Comparison of ENCODE assay signal across 9 mouse cellular contexts in genomic region chr11:45736561-45736960, GRCm38 (mm10).
DNase-seq lines count a peak whose midpoint lies in the region; ATAC-seq and TF ChIP-seq lines count a peak whose summit lies in the region.
"Had no signal": no experiment of that assay in that cellular context is flagged by ENCODE, and none has a peak within 500 bp of the region (broad histone marks: within the 10 kb centered on the region; RNA-seq: fewer than 3 reads in every experiment).

No protein-coding gene starts in this region.

- peak; percentile 68 for DNase-seq in hindbrain, postnatal 0 days (ENCODE audit: low spot score)
- no peak for DNase-seq in hindbrain, embryonic 14.5 days (ENCODE audit: low spot score)
- peak; percentile 10 for DNase-seq in right cerebral cortex, postnatal 14 days
- DNase-seq in right cerebral cortex, postnatal 36 days (ENCODE audit: low spot score in 2 of 2): no peak
- DNase-seq in gastrocnemius, postnatal 10 days: peak; percentile 23
- peak; percentile 74 for DNase-seq in testis, postnatal 10 days (ENCODE audit: low spot score)
- DNase-seq in adrenal gland, adult 2 months: no peak
- no peak for DNase-seq in midbrain, embryonic 11.5 days (ENCODE audit: low spot score, missing footprints)
- DNase-seq: lung, adult 18-20 months had no signal

- no peak overlapping the region for H3K4me3 ChIP-seq in hindbrain, postnatal 0 days (ENCODE audit: low read length)
- no peak overlapping the region for H3K4me3 ChIP-seq in hindbrain, embryonic 14.5 days (replicated peaks; ENCODE audit: low read length)
- no peak overlapping the region for H3K4me3 ChIP-seq in midbrain, embryonic 11.5 days (ENCODE audit: low read depth, low read length)

- no peak overlapping the region for H3K9ac ChIP-seq in hindbrain, postnatal 0 days (replicated peaks; ENCODE audit: low read length)
- no peak overlapping the region for H3K9ac ChIP-seq in hindbrain, embryonic 14.5 days
- H3K9ac ChIP-seq in midbrain, embryonic 11.5 days (ENCODE audit: low read length): no peak overlapping the region

- H3K9me3 ChIP-seq in hindbrain, postnatal 0 days (ENCODE audit: low read length): no peaks in the 10 kb centered on the region
- no peaks in the 10 kb centered on the region for H3K9me3 ChIP-seq in hindbrain, embryonic 14.5 days (ENCODE audit: control insufficient read depth, low read length)
- H3K9me3 ChIP-seq in midbrain, embryonic 11.5 days (ENCODE audit: control insufficient read depth, low read length): no peaks in the 10 kb centered on the region

- no peak overlapping the region for H3K4me2 ChIP-seq in hindbrain, postnatal 0 days (ENCODE audit: low read depth, low read length)
- no peak overlapping the region for H3K4me2 ChIP-seq in hindbrain, embryonic 14.5 days (replicated peaks)
- no peak overlapping the region for H3K4me2 ChIP-seq in midbrain, embryonic 11.5 days

- ATAC-seq in hindbrain, postnatal 0 days: no peak
- no peak for ATAC-seq in hindbrain, embryonic 14.5 days (ENCODE audit: low FRiP score)
- no peak for ATAC-seq in midbrain, embryonic 11.5 days (ENCODE audit: low FRiP score)

- TF ChIP-seq CTCF in hindbrain, postnatal 0 days (IDR thresholded peaks at IDR 0.05; ENCODE audit: low read depth): peak; percentile 62

- no peaks in the 10 kb centered on the region for H3K27me3 ChIP-seq in hindbrain, postnatal 0 days (ENCODE audit: insufficient read depth, low read length)
- no peaks in the 10 kb centered on the region for H3K27me3 ChIP-seq in hindbrain, embryonic 14.5 days (ENCODE audit: control insufficient read depth, insufficient read depth, low read length)
- H3K27me3 ChIP-seq in midbrain, embryonic 11.5 days (ENCODE audit: control insufficient read depth, insufficient read depth, low read length): no peaks in the 10 kb centered on the region

- no peaks in the 10 kb centered on the region for H3K4me1 ChIP-seq in hindbrain, postnatal 0 days (ENCODE audit: insufficient read depth, low read length)
- H3K4me1 ChIP-seq in hindbrain, embryonic 14.5 days (replicated peaks; ENCODE audit: control insufficient read depth, insufficient read depth, low read length): no peaks in the 10 kb centered on the region
- no peaks in the 10 kb centered on the region for H3K4me1 ChIP-seq in midbrain, embryonic 11.5 days (ENCODE audit: control insufficient read depth, insufficient read depth, low read length)

- no peak overlapping the region for H3K27ac ChIP-seq in hindbrain, postnatal 0 days
- no peak overlapping the region for H3K27ac ChIP-seq in hindbrain, embryonic 14.5 days
- H3K27ac ChIP-seq in midbrain, embryonic 11.5 days (ENCODE audit: low read depth, low read length): no peak overlapping the region

- 39% methylated on average over 3 of the region's 3 CpGs for WGBS in hindbrain, postnatal 0 days
- 43% methylated on average over 3 of the region's 3 CpGs for WGBS in hindbrain, embryonic 14.5 days
- WGBS in midbrain, embryonic 11.5 days: 54% methylated on average over 3 of the region's 3 CpGs

- H3K36me3 ChIP-seq in hindbrain, postnatal 0 days (ENCODE audit: insufficient read depth, low read length): no peaks in the 10 kb centered on the region
- H3K36me3 ChIP-seq in hindbrain, embryonic 14.5 days (replicated peaks; ENCODE audit: control insufficient read depth, insufficient read depth): no peaks in the 10 kb centered on the region
- no peaks in the 10 kb centered on the region for H3K36me3 ChIP-seq in midbrain, embryonic 11.5 days (ENCODE audit: control insufficient read depth, insufficient read depth, low read length)

Comparison
In these comparisons a context has a peak if more than half of its experiments do, and no peak if none do; other contexts are left out.
1. DNase-seq: peak in hindbrain, postnatal 0 days (single experiment), right cerebral cortex, postnatal 14 days (single experiment), gastrocnemius, postnatal 10 days (single experiment) and testis, postnatal 10 days (single experiment); none in hindbrain, embryonic 14.5 days (single experiment), right cerebral cortex, postnatal 36 days (0 of 2), adrenal gland, adult 2 months (single experiment) and midbrain, embryonic 11.5 days (single experiment).